Mouse (Mus musculus): Measurements from ENCODE around the gene Lcn10. TPM values are rescaled to one million over a fixed set of nuclear protein-coding genes. Genes with fewer than 3 reads are reported as not detected.
"Not testable (repeated sequence)": the region's sequence is repeated elsewhere in the genome, so short reads cannot be mapped to it uniquely, and the experiment has no call there.

Gene Lcn10
- polyA plus RNA-seq, 1 experiment from 2014 or later, result not detected

GRCm38 (mm10) chr2:25664125-25664524 lies 18.4 kb upstream of the Lcn10 start:
- no peak overlapping the region for H3K9ac ChIP-seq
- WGBS, result 81% methylated on average over 5 of the region's 5 CpGs
- ATAC-seq (replicated peaks; ENCODE audit: low FRiP score), result no peak

DNA sequence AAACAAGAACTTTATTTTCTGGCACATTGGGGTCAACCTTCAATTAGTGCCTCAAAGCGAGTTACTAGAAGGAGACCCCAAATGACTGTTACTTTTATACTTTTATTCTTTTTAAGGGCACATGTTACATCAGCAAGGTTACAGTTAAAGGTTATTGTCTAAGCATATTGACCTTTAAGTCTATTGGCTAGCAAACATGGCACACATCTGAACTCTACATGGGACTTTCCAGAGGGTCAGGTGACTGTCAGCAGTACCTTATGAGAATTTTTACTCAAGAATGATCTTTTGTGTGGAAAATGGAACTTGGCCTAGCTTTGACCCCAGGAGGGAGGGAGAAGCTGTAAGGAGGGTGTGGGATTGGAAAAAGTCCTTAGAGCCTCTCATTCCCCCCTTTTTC lies 16.0 kb upstream of the Lcn10 start:
- ATAC-seq (replicated peaks; ENCODE audit: low FRiP score), result no peak
- H3K9ac ChIP-seq, result no peak overlapping the region
- no peak overlapping the region for H3K4me3 ChIP-seq (replicated peaks)
- H3K27ac ChIP-seq, result no peak overlapping the region
- no peaks in the 10 kb centered on the region for H3K27me3 ChIP-seq
- WGBS, result 77% methylated on average over 1 of the region's 1 CpGs
- H3K36me3 ChIP-seq, result no peaks in the 10 kb centered on the region
- H3K4me1 ChIP-seq, result no peaks in the 10 kb centered on the region
- no peaks in the 10 kb centered on the region for H3K9me3 ChIP-seq (replicated peaks)
- H3K4me2 ChIP-seq, result no peak overlapping the region

More at GRCm38 (mm10) chr2:25664125-25664524, 18.4 kb upstream of the Lcn10 start:
- Histone ChIP-seq H3K27ac (no peak overlapping the region), H3K4me2 (no peak overlapping the region), H3K4me3 (replicated peaks) (no peak overlapping the region), H3K9me3 (replicated peaks) (no peaks in the 10 kb centered on the region), H3K36me3 (no peaks in the 10 kb centered on the region), H3K27me3 (no peaks in the 10 kb centered on the region), H3K4me1 (no peaks in the 10 kb centered on the region)

DNA sequence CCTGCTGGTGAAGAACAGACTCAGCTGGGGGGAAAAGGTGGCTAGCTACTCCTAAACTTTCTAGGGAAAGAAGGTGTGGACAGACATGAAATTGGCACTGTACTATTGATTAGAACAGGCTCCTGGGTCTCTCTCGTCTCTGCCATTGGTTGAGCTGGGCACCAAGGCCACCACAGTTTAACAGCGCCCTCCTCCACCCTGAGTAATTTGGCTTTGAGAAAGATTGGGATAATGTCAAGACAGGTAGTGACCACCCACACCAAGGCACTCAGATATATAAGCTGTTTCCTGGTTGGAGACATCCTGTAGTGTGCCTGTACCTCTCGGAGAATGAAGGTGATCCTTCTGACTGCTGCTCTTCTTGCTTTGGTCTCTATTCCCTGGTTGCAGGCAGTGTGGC lies 6.0 kb upstream of the Lcn10 start, which contains the start of gene Lcn6:
Gene Lcn6, plus strand, starts transcription at position 301 of the 400 bp plus-strand sequence.
- 94% methylated on average over 3 of the region's 3 CpGs for WGBS
- Histone ChIP-seq H3K36me3 (no peaks in the 10 kb centered on the region), H3K4me3 (replicated peaks) (no peak within 1 kb of the TSS), H3K4me2 (no peak within 1 kb of the TSS), H3K9me3 (replicated peaks) (no peaks in the 10 kb centered on the region), H3K4me1 (no peaks in the 10 kb centered on the region), H3K9ac (no peak within 1 kb of the TSS), H3K27ac (no peak within 1 kb of the TSS), H3K27me3 (no peaks in the 10 kb centered on the region)
- ATAC-seq (replicated peaks; ENCODE audit: low FRiP score), result no peak

- 84% methylated on average over 6 of the region's 6 CpGs for WGBS
- H3K27ac ChIP-seq, result no peak overlapping the region
- H3K9ac ChIP-seq, result no peak overlapping the region
- H3K4me3 ChIP-seq (replicated peaks), result no peak overlapping the region
- no peak for ATAC-seq (replicated peaks; ENCODE audit: low FRiP score)
- H3K27me3 ChIP-seq, result no peaks in the 10 kb centered on the region
- no peak overlapping the region for H3K4me2 ChIP-seq
- H3K36me3 ChIP-seq, result no peaks in the 10 kb centered on the region
- H3K9me3 ChIP-seq (replicated peaks), result no peaks in the 10 kb centered on the region
- H3K4me1 ChIP-seq, result no peaks in the 10 kb centered on the region
These were observed 3.0 kb upstream of the Lcn10 start for GRCm38 (mm10) chr2:25679559-25679958.

- H3K27me3 ChIP-seq, result no peaks in the 10 kb centered on the region
- H3K9me3 ChIP-seq (replicated peaks), result no peaks in the 10 kb centered on the region
- H3K36me3 ChIP-seq, result no peaks in the 10 kb centered on the region
- no peak overlapping the region for H3K9ac ChIP-seq
- H3K4me2 ChIP-seq, result no peak overlapping the region
- ATAC-seq (replicated peaks; ENCODE audit: low FRiP score), result no peak
- H3K4me3 ChIP-seq (replicated peaks), result no peak overlapping the region
- no peak overlapping the region for H3K27ac ChIP-seq
- no peaks in the 10 kb centered on the region for H3K4me1 ChIP-seq
- WGBS, result 68% methylated on average over 4 of the region's 4 CpGs
These were observed 4.4 kb downstream of the Lcn10 start for GRCm38 (mm10) chr2:25686941-25687340.

GRCm38 (mm10) chr2:25694605-25695004 lies 12.1 kb downstream of the Lcn10 start:
- Histone ChIP-seq H3K4me1 (0 out of 2 replicates have a peak, but pooled peaks cover 2% of the 10 kb centered on the region), H3K36me3 (no peaks in the 10 kb centered on the region), H3K4me2 (no peak overlapping the region), H3K9me3 (replicated peaks) (no peaks in the 10 kb centered on the region), H3K27me3 (no peaks in the 10 kb centered on the region), H3K27ac (no peak overlapping the region), H3K4me3 (replicated peaks) (no peak overlapping the region), H3K9ac (no peak overlapping the region)
- ATAC-seq (replicated peaks; ENCODE audit: low FRiP score), result no peak

DNA sequence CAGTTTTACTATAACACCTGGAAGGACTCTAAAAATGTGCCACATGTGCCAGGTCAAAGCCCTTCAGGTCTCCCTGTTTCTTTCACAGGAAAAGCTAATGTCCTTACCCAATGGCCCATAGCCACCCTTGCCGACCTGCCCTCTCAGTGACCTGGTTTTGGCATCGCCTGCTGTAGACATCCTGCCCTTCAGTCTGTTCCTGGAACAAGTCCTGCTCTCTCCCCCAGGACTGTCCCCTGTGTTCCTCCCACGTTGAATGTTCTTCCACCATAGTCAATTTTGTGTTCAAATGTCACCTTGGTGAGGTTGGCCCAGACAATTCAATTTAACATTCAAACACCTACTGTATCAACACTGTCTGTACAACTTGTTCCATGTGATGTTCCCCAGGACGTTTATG lies 14.4 kb downstream of the Lcn10 start:
- 28% methylated on average over 4 of the region's 4 CpGs for WGBS
- Histone ChIP-seq H3K27me3 (no peaks in the 10 kb centered on the region), H3K9ac (no peak overlapping the region), H3K4me1 (0 out of 2 replicates have a peak, but pooled peaks cover 2% of the 10 kb centered on the region), H3K9me3 (replicated peaks) (no peaks in the 10 kb centered on the region), H3K27ac (no peak overlapping the region), H3K36me3 (no peaks in the 10 kb centered on the region), H3K4me3 (replicated peaks) (no peak overlapping the region), H3K4me2 (no peak overlapping the region)
- no peak for ATAC-seq (replicated peaks; ENCODE audit: low FRiP score)

- Histone ChIP-seq H3K4me2 (no peak overlapping the region), H3K36me3 (no peaks in the 10 kb centered on the region), H3K27me3 (no peaks in the 10 kb centered on the region), H3K4me1 (0 out of 2 replicates have a peak, but pooled peaks cover 2% of the 10 kb centered on the region), H3K9ac (no peak overlapping the region), H3K27ac (no peak overlapping the region), H3K4me3 (replicated peaks) (no peak overlapping the region), H3K9me3 (replicated peaks) (no peaks in the 10 kb centered on the region)
- ATAC-seq (replicated peaks; ENCODE audit: low FRiP score), result no peak
- WGBS, result 68% methylated on average over 2 of the region's 2 CpGs
These were observed 16.2 kb downstream of the Lcn10 start for GRCm38 (mm10) chr2:25698696-25699095.

- H3K4me1 ChIP-seq, result not testable (repeated sequence)
These were observed 17.2 kb downstream of the Lcn10 start, which contains the start of gene Obp2a for GRCm38 (mm10) chr2:25699743-25700142. TSS of gene Obp2a (plus strand) at chr2:25700043.

DNA sequence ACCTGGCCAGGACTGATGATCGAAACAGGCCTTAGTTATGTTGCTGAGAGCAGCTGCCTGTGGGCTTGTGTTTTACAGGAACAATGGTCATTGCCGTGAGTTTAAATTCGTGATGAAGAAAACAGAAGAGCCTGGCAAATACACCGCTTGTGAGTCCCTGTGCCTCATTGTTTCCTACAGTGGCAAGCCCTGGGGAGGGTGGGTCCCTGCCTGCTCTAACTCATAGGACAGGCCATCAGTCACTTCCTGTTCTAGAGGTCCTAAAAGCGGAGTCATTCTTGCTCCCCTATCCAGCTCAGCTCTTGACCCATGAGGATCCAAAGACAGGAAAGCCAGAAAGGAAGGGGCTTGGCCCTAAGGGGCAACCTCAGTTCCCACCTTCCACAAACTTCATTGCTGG lies 18.5 kb downstream of the Lcn10 start:
- 0 out of 2 replicates have a peak, but pooled peaks cover 2% of the 10 kb centered on the region for H3K4me1 ChIP-seq
- H3K4me2 ChIP-seq, result no peak overlapping the region
- no peaks in the 10 kb centered on the region for H3K9me3 ChIP-seq (replicated peaks)
- ATAC-seq (replicated peaks; ENCODE audit: low FRiP score), result no peak
- no peaks in the 10 kb centered on the region for H3K27me3 ChIP-seq
- no peaks in the 10 kb centered on the region for H3K36me3 ChIP-seq
- H3K27ac ChIP-seq, result no peak overlapping the region
- 83% methylated on average over 5 of the region's 5 CpGs for WGBS
- no peak overlapping the region for H3K4me3 ChIP-seq (replicated peaks)
- H3K9ac ChIP-seq, result no peak overlapping the region

More at GRCm38 (mm10) chr2:25699743-25700142, 17.2 kb downstream of the Lcn10 start, which contains the start of gene Obp2a:
- not testable (repeated sequence) for H3K9me3 ChIP-seq (replicated peaks); H3K27ac ChIP-seq; H3K4me3 ChIP-seq (replicated peaks); H3K9ac ChIP-seq; H3K4me2 ChIP-seq; H3K27me3 ChIP-seq; ATAC-seq (replicated peaks; ENCODE audit: low FRiP score); H3K36me3 ChIP-seq
- 78% methylated on average over 3 of the region's 3 CpGs for WGBS

DNA sequence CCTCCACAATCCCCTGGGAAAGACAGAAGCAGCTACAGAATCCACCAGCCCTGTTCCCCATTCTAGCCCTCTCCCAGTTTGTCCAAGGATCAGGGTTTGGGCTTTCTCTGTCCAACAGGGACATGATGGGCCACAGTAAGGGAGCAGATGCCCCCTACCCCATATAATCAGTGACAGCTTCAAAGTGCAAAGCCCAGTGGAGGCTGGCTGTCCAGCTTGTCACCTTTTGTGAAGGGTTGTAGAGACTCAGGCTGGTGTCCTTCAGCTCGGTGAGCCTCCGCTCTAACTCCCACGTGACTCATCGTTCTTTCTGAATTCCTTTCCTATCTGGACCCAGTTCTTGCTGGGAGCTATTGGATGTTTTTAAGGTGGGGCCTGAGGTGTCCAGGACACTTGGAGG lies 21.2 kb downstream of the Lcn10 start:
- H3K36me3 ChIP-seq, result no peaks in the 10 kb centered on the region
- ATAC-seq (replicated peaks; ENCODE audit: low FRiP score), result no peak
- 66% methylated on average over 4 of the region's 4 CpGs for WGBS
- H3K27ac ChIP-seq, result no peak overlapping the region
- H3K9ac ChIP-seq, result no peak overlapping the region
- no peaks in the 10 kb centered on the region for H3K27me3 ChIP-seq
- H3K4me1 ChIP-seq, result peaks cover 16% of the 10 kb centered on the region
- no peak overlapping the region for H3K4me2 ChIP-seq
- H3K4me3 ChIP-seq (replicated peaks), result no peak overlapping the region
- H3K9me3 ChIP-seq (replicated peaks), result no peaks in the 10 kb centered on the region

- Histone ChIP-seq H3K27ac (peak within 1 kb of the TSS; percentile 81), H3K27me3 (no peaks in the 10 kb centered on the region), H3K4me3 (replicated peaks) (peak within 1 kb of the TSS; percentile 85), H3K4me2 (peak within 1 kb of the TSS; percentile 93), H3K9ac (peak within 1 kb of the TSS; percentile 70), H3K9me3 (replicated peaks) (no peaks in the 10 kb centered on the region), H3K4me1 (peaks cover 21% of the 10 kb centered on the region), H3K36me3 (no peaks in the 10 kb centered on the region)
- WGBS, result under 1% methylated on average over 78 of the region's 78 CpGs
- ATAC-seq (replicated peaks; ENCODE audit: low FRiP score), result peak; percentile 90
These were observed 24.3 kb downstream of the Lcn10 start, which contains the start of gene Bmyc for GRCm38 (mm10) chr2:25706643-25707481. TSS of gene Bmyc (plus strand) at chr2:25706739.
